ENCODE assay signal across 9 mouse cellular contexts in genomic region chr9:8902277-8902676, GRCm38 (mm10). TPM values are rescaled to one million over a fixed set of nuclear protein-coding genes. Genes with fewer than 3 reads are reported as not detected.
DNase-seq lines count a peak whose midpoint lies in the region; ATAC-seq lines count a peak whose summit lies in the region.
"Had no signal": no experiment of that assay in that cellular context is flagged by ENCODE, and none has a peak within 500 bp of the region (broad histone marks: within the 10 kb centered on the region; RNA-seq: fewer than 3 reads in every experiment).

No protein-coding gene starts in this region.

- H3K9ac ChIP-seq in heart, embryonic 14.5 days (ENCODE audit: low read length): no peak overlapping the region
- no peak overlapping the region for H3K9ac ChIP-seq in stomach, embryonic 15.5 days

- H3K27me3 ChIP-seq in heart, embryonic 14.5 days (ENCODE audit: control insufficient read depth, insufficient read depth, low read length): peaks cover 54% of the 10 kb centered on the region
- H3K27me3 ChIP-seq in stomach, embryonic 15.5 days (replicated peaks): peaks cover 26% of the 10 kb centered on the region
- H3K27me3 ChIP-seq: CH12.LX had no signal

- H3K4me1 ChIP-seq in heart, embryonic 14.5 days (ENCODE audit: control insufficient read depth in 2 of 2, insufficient read depth in 2 of 2, low read length in 2 of 2): peaks cover 4 to 21% of the 10 kb centered on the region in 2 experiments; a peak in 2 of 4 replicates
- peaks cover 21% of the 10 kb centered on the region for H3K4me1 ChIP-seq in stomach, embryonic 15.5 days

- no peak overlapping the region for H3K27ac ChIP-seq in heart, embryonic 14.5 days (replicated peaks in 1 of 2; ENCODE audit: control insufficient read depth in 1 of 2, insufficient read depth in 1 of 2, low read depth in 2 of 2, low read length in 2 of 2)
- no peak overlapping the region for H3K27ac ChIP-seq in stomach, embryonic 15.5 days

- 26% methylated on average over 3 of the region's 3 CpGs for WGBS in heart, embryonic 14.5 days
- 39% methylated on average over 3 of the region's 3 CpGs for WGBS in stomach, embryonic 15.5 days

- no peaks in the 10 kb centered on the region for H3K9me3 ChIP-seq in heart, embryonic 14.5 days (ENCODE audit: control insufficient read depth, low read length)
- H3K9me3 ChIP-seq in stomach, embryonic 15.5 days: no peaks in the 10 kb centered on the region

- H3K4me2 ChIP-seq in heart, embryonic 14.5 days (ENCODE audit: low read length): peak overlapping the region; percentile 92; the same call in 1 of the 2 replicates
- H3K4me2 ChIP-seq in stomach, embryonic 15.5 days: peak overlapping the region; percentile 97

- no peak overlapping the region for H3K4me3 ChIP-seq in heart, embryonic 14.5 days (ENCODE audit: control insufficient read depth in 1 of 2, insufficient read depth in 1 of 2, low read depth in 1 of 2, low read length in 2 of 2)
- peak overlapping the region; percentile 53; the same call in 1 of the 2 replicates for H3K4me3 ChIP-seq in stomach, embryonic 15.5 days (replicated peaks)

- no peak for DNase-seq in heart, postnatal 4 days
- peak; percentile 1 for DNase-seq in retina, embryonic 14.5 days (ENCODE audit: low spot score)
- DNase-seq in retina, postnatal 1 day: no peak
- peak; percentile 2 for DNase-seq in kidney, postnatal 4 days
- DNase-seq in thymus, adult 18-20 months: no peak
- DNase-seq in urinary bladder, postnatal 25 days (ENCODE audit: low spot score): no peak

- no peaks in the 10 kb centered on the region for H3K36me3 ChIP-seq in heart, embryonic 14.5 days (ENCODE audit: control insufficient read depth, insufficient read depth, low read length)
- no peaks in the 10 kb centered on the region for H3K36me3 ChIP-seq in stomach, embryonic 15.5 days

- ATAC-seq in heart, embryonic 14.5 days (ENCODE audit: insufficient number of reproducible peaks, insufficient read depth, low FRiP score, low read depth): no peak
- no peak for ATAC-seq in stomach, embryonic 15.5 days (ENCODE audit: insufficient read depth, low FRiP score, low read depth)

RNA-seq across cellular contexts. Expression of gene Pgr, which starts 2.6 kb away (rescaled TPM):
- polyA plus RNA-seq in heart, embryonic 14.5 days (2014; fragmentation: Nextera tagmentation; extraction: Ambion mirVana): 0.04 and 0.09 TPM in 2 replicates
- total RNA-seq in heart, postnatal 4 days (2021): not detected
- 0.30 and 0.34 TPM in 2 replicates for polyA plus RNA-seq in stomach, embryonic 15.5 days (2015; fragmentation: Nextera tagmentation; extraction: Ambion mirVana)
- total RNA-seq: CH12.LX had no signal

Comparison
In these comparisons a context has a peak if more than half of its experiments do, and no peak if none do; other contexts are left out.
1. DNase-seq: peak in retina, embryonic 14.5 days (single experiment) and kidney, postnatal 4 days (2 of 2); none in heart, postnatal 4 days (single experiment), retina, postnatal 1 day (single experiment), thymus, adult 18-20 months (0 of 2) and urinary bladder, postnatal 25 days (single experiment).